Mouse (Mus musculus) small intestine, adult 2 months (tissue): Measurements from ENCODE around the gene Ube2e2.

Experiments used
- CTCF ChIP-seq: fragments of 200-500 bp; IDR thresholded peaks from 2 replicates; pipeline ENCODE4 v1.5.1; 2012; ENCODE audit warnings: low read depth, mild to moderate bottlenecking, control low read depth, inconsistent platforms, low read length, moderate library complexity, mixed read lengths; ENCODE audit not compliant: insufficient replicate concordance, insufficient read length; ENCODE audit errors: extremely low read depth
- POLR2A ChIP-seq: fragments of 200-500 bp; IDR thresholded peaks from 2 replicates; pipeline ENCODE4 v1.6.1; 2012; ENCODE audit warnings: low read depth, mild to moderate bottlenecking, control low read depth, inconsistent platforms, low read length, moderate library complexity

DNA sequence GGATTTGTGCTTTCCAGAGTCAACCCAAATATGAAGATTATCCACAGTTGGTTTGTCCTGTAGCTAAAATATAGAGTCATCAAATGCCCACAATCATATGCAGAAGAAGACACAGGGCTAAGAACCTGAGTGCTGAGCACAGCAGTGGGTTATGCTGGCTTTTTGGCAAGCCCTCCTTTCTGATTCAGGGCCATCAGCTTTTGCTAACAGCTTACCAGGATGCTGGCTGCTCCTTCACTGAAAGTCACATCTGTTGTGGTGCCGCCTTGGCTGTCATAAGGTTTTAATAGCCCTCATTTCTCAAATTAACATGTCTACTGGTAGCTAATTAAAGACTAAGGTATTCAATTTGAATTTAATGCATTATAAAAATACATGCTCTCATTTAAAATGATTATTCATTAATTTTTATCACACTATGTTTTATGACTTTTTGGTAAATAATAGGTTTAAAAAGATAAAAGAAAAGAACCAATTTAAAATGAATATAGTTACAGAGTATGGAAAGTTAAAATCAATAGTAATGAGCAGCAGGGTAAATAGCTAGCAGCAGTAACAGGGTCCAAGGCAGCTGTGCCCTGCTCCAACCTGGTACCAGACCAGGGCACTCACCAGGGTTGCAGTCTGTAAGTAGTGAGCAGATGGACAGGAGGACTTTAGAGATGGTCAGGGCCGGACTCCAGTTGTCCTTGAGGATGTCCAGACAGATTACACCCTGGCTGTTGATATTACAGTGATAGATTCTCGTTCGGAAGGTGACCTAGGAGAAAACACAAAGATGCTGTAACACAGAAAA is 307.6 kb downstream of the Ube2e2 start:
- TF ChIP-seq CTCF, result no peak
- no peak for TF ChIP-seq POLR2A
